Mouse (Mus musculus) brain, embryonic 14.5 days (tissue): ENCODE measurements around the gene Larp1. TPM values are rescaled to one million over a fixed set of nuclear protein-coding genes. Genes with fewer than 3 reads are reported as not detected.

Source experiments
- DNase-seq: peaks from one replicate; pipeline ENCODE4 v3.0.0-alpha.2; 2011; ENCODE audit warnings: low read depth
- CTCF ChIP-seq: fragments of 200-500 bp; IDR thresholded peaks from 2 replicates; pipeline ENCODE4 v1.5.1; 2012; ENCODE audit warnings: inconsistent platforms, mild to moderate bottlenecking, moderate library complexity, borderline replicate concordance; ENCODE audit not compliant: insufficient read depth, insufficient read length; ENCODE audit errors: extremely low read depth
- POLR2A ChIP-seq: fragments of 200-500 bp; IDR thresholded peaks from 2 replicates; pipeline ENCODE4 v1.6.1; 2012; ENCODE audit warnings: mild to moderate bottlenecking, inconsistent platforms, borderline replicate concordance; ENCODE audit not compliant: poor library complexity, insufficient read depth, insufficient read length, severe bottlenecking; ENCODE audit errors: extremely low read depth
- polyA plus RNA-seq: library from polyadenylated mRNA; depleted of rRNA; stranded (reverse); fragments of >200 nt; gene quantifications from 2 replicates; pipeline ENCODE4 v1.2.3, GENCODE M21; 2012

Larp1 gene
- polyA plus RNA-seq, 1 experiment = 57.6 TPM

GRCm38 (mm10) chr11:58005110-58005509, 3.8 kb upstream of the Larp1 start:
- DNase-seq = no peak

GRCm38 (mm10) chr11:58008013-58008412, 851 bp upstream of the Larp1 start:
- TF ChIP-seq CTCF = no peak
- no peak for TF ChIP-seq POLR2A
- no peak for DNase-seq

More at GRCm38 (mm10) chr11:58005110-58005509, 3.8 kb upstream of the Larp1 start:
- TF ChIP-seq POLR2A (no peak), CTCF (no peak)

- no peak for TF ChIP-seq CTCF
- peak; percentile 69 for TF ChIP-seq POLR2A
Observed at GRCm38 (mm10) chr11:58008437-58009050, 320 bp upstream of the Larp1 start.

GRCm38 (mm10) chr11:58009516-58010141, 765 bp downstream of the Larp1 start:
- DNase-seq = peak; percentile 57
- TF ChIP-seq CTCF = no peak
- no peak for TF ChIP-seq POLR2A

More at GRCm38 (mm10) chr11:58008437-58009050, 320 bp upstream of the Larp1 start:
- peak; percentile 97 for DNase-seq

GRCm38 (mm10) chr11:58010226-58010781, 1.4 kb downstream of the Larp1 start:
- peak; percentile 27 for DNase-seq
- no peak for TF ChIP-seq POLR2A
- TF ChIP-seq CTCF = no peak

- no peak for DNase-seq
- TF ChIP-seq CTCF = no peak
Observed at GRCm38 (mm10) chr11:58010930-58011329, 2.1 kb downstream of the Larp1 start.

- DNase-seq = no peak
- no peak for TF ChIP-seq POLR2A
- no peak for TF ChIP-seq CTCF
Observed at GRCm38 (mm10) chr11:58011813-58012212, 2.9 kb downstream of the Larp1 start.

- TF ChIP-seq POLR2A = no peak
- no peak for TF ChIP-seq CTCF
- DNase-seq = no peak
Observed at GRCm38 (mm10) chr11:58012674-58013073, 3.8 kb downstream of the Larp1 start.

GRCm38 (mm10) chr11:58013100-58013499, 4.2 kb downstream of the Larp1 start:
- no peak for DNase-seq
- TF ChIP-seq POLR2A = no peak
- no peak for TF ChIP-seq CTCF

- no peak for TF ChIP-seq POLR2A
- DNase-seq = no peak
Observed at GRCm38 (mm10) chr11:58014604-58015003, 5.7 kb downstream of the Larp1 start.

GRCm38 (mm10) chr11:58015339-58015738, 6.5 kb downstream of the Larp1 start:
- no peak for DNase-seq
- no peak for TF ChIP-seq POLR2A
- TF ChIP-seq CTCF = no peak

GRCm38 (mm10) chr11:58016371-58016770, 7.5 kb downstream of the Larp1 start:
- no peak for DNase-seq
- TF ChIP-seq CTCF (no peak), POLR2A (no peak)
